Mouse (Mus musculus) cerebellum, adult 9-10 months (tissue): Measurements from ENCODE around the gene Srgn.
"Not testable (repeated sequence)": the region's sequence is repeated elsewhere in the genome, so short reads cannot be mapped to it uniquely, and the experiment has no call there.

Experiments used
- DNase-seq: peaks from one replicate; pipeline ENCODE4 v3.0.0; 2022

Gene Srgn

DNA sequence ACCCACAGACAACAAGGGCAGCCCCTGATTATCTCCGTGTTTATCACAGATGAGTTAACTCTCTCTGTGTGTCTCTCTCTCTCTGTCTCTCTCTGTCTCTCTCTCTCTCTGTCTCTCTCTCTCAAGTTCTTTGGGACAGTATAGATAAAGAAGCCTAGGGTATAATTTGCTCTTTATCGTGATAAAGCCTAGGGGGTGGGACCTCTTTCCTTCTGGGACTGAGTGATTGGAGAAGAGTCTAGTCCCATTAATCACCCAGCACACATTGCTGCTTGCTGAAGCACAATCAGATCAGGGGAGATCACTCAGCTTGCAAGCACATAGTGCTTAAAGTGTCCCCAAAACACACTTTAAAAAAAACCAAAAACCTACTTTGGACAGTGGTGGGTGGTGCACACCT, 6.3 kb downstream of the Srgn start:
- DNase-seq = no peak

- no peak for DNase-seq
Observed at GRCm38 (mm10) chr10:62517511-62517910, 9.7 kb downstream of the Srgn start.

DNA sequence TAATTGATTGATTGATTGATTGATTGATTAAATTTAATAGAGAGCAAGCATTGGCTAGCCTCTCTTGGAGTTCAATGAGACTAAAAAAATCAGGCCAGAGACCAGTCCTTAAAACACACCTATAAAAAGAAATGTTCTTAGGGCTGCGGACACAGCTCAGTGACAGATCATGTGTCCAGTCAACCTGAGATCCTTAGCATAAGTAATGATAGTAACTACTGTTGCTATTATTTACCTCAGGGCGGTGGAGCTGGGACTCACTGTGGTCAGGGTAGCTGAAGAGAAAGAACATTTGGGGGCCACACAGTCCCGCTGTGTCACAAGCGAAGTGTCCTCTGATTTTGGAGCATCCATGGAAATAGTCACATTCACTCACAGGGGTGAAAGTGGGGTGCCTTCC, 14.4 kb downstream of the Srgn start:
- no peak for DNase-seq

DNA sequence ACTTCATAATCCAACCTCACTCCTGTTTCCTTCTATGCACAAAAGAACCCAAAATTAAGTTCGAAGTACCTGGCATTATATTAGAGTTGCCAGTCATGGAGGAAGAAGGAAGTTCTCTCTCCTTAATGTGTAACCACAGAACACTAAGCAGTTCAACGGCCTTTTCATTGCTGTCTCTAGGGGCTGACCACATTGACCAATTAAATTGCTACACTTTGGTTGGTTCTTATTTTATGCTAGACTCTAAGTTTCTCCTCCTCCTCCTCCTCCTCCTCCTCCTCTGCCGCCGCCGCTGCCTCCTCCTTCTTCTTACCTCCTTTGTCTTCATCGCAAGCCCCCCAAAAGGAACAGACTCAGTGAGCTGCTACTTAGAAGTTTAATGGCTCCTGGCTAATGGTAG, 15.7 kb downstream of the Srgn start:
- DNase-seq = no peak

DNA sequence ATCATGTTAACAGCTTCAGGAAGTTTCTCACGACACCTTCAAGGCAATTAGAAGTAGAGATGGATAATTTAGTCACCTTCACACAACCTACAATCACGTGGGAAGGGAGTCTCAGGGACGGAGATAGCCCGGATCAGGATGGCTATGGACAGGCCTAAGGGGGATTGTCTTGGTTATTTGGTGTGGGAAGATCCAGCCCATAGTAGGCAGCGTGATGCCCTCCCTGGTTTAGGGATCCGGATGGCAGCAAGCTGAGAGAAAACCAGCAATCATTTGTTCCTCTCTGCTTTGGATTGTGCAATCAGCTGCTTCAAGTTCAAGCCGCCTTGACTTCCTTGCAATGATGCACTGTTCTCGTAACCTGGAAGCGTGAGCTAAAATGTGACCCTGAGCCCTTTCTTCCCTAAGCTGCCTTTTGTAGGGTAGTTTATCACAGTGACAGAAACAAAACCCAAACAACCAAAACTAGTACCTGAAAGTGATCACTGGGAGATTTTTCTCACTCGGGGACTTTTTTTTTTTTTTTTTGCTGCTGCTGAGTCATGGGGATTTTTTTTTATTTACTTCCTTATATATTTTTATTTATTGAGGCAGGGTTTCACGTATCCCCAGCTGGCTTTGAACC, 18.1 kb downstream of the Srgn start:
- no peak for DNase-seq

DNA sequence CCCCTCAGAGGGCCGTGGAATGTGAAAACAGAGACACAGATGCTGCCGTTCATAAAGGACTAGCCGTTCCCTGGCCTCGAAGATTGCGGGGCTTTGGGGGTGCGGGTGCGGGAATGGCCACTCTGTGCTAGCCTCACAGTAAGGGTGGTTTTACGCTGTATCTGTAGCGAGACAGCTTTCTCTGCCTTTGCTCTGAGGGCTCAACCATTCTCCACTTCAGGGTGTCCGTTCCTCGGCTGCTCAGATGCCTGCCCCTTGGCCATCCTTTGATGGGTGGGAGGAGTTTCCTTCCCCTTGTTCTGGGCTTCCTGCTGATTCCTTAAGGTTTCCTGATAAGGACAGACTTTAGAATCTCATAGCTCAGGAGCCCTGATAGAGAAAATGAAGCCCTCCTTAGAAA, 18.8 kb downstream of the Srgn start:
- DNase-seq = no peak

DNA sequence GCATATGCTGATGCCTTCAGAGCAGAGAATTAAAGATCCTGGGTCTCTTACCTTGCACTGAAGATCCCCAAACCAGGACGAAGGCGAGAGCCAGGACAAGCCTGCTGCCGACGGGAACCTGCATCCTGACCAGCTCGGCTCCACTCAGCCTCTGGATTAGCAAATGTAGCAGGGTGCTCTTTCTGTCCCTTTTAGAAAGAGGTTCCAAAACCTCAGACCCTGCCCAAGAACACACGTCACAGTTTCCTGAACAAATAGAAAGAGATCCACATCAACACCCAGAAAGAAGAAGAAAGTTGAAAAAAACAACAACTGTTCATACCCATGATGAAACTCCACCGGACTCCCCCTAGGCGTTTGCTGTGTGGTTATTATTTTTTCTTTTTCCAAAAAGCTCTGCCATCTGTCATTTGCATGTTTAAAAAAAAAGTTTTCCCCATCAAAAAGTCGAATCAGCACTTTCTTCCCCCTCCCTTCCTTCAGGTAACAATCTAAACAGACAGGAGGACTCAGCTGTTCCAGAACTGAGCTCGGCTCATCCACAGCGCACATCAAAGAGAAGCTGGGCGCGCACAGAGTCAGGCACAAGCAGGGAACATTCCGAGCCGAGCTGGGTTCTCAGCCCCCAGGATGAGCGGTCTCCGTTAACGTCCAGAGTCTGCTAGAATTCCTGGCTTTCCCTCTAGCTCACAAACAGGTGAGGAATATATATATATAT, 19.5 kb downstream of the Srgn start:
- DNase-seq = no peak

DNA sequence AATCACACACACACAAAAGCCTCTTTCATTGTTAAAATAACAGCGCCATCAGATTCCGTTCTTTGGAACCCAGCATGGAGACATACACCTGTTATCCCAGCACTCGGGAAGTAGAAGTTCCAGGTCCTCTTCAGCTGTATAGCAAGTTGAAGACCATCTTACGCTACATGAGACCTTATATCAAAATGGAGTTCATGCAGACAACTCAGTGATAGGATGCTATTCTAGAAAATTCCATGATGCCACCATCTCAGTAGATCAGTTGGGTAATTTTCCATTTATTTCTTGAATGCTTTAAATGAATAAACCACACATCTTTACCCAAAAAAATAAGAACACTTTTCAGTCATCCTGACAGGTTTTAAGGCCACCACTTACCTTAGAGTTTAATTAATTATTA, 20.2 kb downstream of the Srgn start:
- DNase-seq = no peak

GRCm38 (mm10) chr10:62506019-62506556, 21.2 kb downstream of the Srgn start:
- no peak for DNase-seq

DNA sequence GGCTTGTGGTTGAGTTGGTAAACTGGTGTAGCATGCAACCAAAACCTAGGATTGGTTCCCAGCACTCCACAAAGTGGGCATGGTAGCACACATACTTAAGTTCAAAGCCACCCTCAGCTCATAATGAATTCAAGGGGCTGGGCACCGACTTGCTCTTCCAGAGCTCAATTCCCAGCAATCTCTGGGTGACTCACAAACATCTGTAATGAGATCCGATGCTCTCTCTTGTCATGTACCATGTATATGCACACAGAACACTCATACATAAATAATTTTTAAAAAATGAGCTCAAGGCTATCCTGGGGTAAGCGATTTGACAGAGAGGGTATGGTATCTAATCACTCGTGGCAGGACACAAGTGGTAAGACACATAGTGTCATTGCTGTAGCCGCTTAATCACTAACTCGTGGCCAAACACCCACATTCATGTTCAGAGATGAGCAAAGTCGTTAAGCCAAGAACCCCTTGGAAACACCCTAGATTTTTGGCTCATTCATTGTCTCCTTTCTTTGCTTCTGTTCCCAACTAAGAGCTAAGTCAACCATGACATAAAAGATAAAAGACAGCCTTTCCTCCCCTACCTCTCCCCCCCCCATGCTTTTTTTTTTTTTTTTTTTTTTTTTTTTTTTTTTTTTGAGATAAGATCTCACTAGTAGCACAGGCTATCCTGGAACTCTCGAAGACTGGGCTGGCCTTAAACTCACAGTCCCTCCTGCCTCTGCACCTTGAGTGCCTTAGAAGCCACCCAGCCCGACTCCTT, 21.8 kb downstream of the Srgn start:
- no peak for DNase-seq

DNA sequence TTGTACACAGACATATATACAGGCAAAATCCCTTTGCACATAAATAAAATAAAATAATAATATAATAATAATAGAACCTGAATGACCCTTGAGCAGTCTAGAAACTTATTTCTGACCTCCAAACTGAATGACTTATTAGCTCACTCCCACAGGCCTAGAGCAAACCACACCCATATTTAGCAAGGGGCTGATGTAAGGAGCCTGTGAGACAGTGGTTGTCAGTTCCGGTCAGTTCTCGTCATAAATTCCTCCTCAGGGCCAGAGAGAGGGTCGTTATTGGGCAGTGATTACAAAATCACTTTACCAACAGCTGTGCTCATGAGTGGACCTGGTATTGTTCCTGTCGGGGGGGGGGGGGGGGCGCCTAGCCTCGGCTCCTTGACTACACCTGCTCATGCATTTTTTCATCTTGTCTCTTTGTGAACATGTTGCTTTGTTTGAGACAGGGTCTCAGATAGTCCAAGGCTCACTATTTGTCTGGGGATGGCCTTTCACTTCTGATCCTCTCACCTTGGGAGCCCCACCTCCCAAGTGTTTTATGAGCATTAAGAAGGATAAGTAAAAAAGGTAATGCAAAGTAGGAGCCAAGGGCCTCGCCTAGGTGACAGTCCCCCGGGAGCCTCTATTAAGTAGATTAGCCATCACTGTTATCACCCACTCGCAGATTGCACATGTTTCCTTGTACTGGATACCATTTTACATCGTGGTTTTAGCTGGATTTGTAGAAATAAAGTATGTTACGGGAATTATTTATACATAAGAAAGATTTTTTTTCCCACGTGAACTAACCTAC, 23.2 kb downstream of the Srgn start:
- no peak for DNase-seq

DNA sequence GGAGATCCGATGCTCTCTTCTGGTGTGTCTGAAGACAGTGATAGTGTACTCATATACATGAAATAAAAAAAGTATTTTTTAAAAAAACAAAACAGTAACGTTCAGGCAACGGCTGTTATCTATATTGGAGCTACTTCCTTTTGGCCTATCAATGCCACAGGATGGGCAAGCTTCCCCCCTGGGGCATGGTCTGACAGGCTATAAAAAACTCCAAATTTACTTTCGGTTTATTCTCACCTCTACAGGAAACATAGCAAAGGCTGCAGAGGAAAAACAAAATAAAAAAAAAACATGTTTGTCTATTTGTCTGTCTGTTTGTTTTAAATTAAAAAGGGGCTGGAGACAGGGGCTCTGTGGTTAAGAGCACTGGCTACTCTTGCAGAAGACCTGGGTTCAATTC, 23.9 kb downstream of the Srgn start:
- DNase-seq = no peak

DNA sequence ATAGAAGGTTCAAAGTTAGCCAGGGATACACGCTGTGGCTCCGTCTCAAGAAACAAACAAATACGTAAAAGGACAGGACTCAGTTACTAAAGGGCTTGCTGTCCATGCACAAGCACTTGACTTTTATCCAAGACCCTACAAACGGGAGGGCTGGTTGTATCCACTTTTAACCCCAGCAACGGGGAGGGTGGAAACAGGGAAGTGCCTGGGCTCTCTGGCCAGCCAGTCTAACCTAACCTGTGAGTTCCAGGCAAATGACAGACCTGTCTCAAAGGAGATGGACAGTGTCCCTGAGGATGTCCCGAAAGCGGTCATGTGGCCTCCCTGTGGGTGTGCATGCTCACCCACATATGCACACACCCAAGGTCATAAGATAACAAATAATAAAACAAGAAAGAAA, 25.3 kb downstream of the Srgn start:
- DNase-seq = no peak

GRCm38 (mm10) chr10:62500916-62501615, 26.2 kb downstream of the Srgn start:
- DNase-seq = no peak

- peak; percentile 74 for DNase-seq
Observed at GRCm38 (mm10) chr10:62500088-62500915, 26.9 kb downstream of the Srgn start.

DNA sequence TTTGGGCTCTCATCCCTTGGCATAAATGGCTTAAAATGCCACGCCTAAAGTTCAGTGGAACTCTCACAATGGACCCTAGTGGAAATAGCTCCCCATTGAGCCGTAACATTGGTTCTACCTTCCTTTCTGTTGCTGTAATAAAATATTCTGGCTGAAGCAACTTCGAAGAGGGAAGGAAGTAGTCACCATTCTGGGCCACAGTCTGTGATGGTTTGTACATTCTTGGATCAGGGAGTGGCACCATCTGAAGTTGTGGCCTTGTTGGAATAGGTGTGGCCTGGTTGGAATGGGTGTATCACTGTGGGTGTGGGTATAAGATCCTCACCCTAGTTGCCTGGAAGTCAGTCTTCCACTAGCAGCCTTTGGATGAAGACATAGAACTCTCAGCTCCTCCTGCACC, 35.6 kb downstream of the Srgn start:
- DNase-seq = not testable (repeated sequence)

DNA sequence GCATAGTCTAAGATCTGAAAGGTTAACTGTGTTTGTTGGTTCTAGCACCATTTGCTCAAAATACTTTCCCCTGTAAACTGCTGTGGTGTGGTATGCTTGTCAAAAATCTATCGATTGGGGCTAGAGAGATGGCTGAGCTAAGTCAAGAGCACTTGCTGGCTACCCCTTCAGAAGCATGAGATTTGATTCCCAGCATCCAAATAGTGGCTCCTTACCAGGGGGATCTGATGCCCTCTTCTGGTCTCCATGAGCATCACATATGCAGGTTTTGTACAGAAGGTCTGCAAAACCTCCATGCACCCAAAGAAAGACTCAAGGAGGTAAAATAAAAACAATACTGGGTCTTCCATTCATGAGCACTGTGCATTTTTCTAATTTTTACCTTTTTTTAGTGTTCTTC, 39.0 kb downstream of the Srgn start:
- peak; percentile 73 for DNase-seq

DNA sequence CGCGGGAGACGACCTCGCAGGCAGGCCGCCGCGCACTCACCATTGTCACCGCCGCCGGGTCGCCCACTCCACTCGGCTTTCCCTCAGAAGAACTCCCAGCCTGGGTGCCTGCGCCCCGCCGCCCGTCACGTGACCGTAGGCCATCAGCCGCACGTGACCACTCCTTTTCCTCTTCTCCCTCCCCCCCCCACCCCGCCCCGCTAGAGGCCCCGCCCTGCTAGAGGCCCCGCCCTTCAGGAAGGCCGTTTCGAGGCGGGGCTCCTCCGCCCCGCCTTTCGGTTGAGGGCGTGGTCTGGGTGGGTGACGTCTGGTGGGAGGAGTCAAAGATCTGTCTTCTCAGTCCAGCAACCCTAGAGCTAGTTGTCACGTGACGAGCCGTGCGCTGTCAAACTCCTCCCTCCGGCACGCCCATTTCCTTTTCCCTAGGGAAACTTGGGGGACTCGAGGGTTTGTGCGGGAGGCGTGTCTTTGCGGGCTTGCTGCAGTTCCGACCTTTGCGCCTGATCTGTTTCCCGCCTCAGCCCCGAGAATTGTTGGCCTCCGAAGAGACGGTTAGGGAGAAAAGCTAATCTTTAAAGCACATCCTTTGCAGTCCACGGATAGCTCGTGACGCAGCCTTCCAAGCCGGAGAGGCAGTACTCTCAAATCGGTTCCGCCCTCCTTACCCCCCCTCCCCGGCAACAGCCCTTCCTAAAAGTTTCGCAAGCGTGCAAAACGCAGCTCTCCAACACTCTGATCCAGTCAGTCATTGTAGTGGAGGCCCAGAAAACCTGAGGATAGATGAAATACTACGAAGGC, 40.4 kb downstream of the Srgn start, which contains the start of gene Vps26a:
TSS of gene Vps26a (minus strand) at position 188 of the 798 bp plus-strand sequence.
- peak; percentile 99 for DNase-seq

GRCm38 (mm10) chr10:62485878-62486582, 41.2 kb downstream of the Srgn start:
- no peak for DNase-seq
